Mouse (Mus musculus): Measurements from ENCODE around the gene Lrrk1. TPM values are rescaled to one million over a fixed set of nuclear protein-coding genes. Genes with fewer than 3 reads are reported as not detected.

Gene Lrrk1
- polyA plus RNA-seq, 1 experiment from 2014 or later: 6.9 TPM

- no peak for ATAC-seq (ENCODE audit: low FRiP score, low read depth)
- Histone ChIP-seq H3K9me3 (no peaks in the 10 kb centered on the region), H3K27ac (replicated peaks) (no peak overlapping the region)
These were observed 11.6 kb downstream of the Lrrk1 start for GRCm38 (mm10) chr7:66376560-66376959.

GRCm38 (mm10) chr7:66375736-66376135 is 12.4 kb downstream of the Lrrk1 start:
- no peak overlapping the region for H3K4me2 ChIP-seq (replicated peaks)
- H3K9ac ChIP-seq (replicated peaks): no peak overlapping the region
- H3K27me3 ChIP-seq: no peaks in the 10 kb centered on the region
- H3K27ac ChIP-seq (replicated peaks): no peak overlapping the region
- 88% methylated on average over 4 of the region's 4 CpGs for WGBS
- H3K4me3 ChIP-seq: no peak overlapping the region
- H3K36me3 ChIP-seq: no peaks in the 10 kb centered on the region
- peaks cover 4% of the 10 kb centered on the region; the same call in 1 of the 2 replicates for H3K4me1 ChIP-seq
- H3K9me3 ChIP-seq: no peaks in the 10 kb centered on the region
- no peak for ATAC-seq (ENCODE audit: low FRiP score, low read depth)

More at GRCm38 (mm10) chr7:66376560-66376959, 11.6 kb downstream of the Lrrk1 start:
- Histone ChIP-seq H3K27me3 (no peaks in the 10 kb centered on the region), H3K36me3 (no peaks in the 10 kb centered on the region), H3K9ac (replicated peaks) (no peak overlapping the region), H3K4me2 (replicated peaks) (no peak overlapping the region), H3K4me1 (peaks cover 4% of the 10 kb centered on the region; the same call in 1 of the 2 replicates), H3K4me3 (no peak overlapping the region)
- WGBS: 87% methylated on average over 10 of the region's 10 CpGs

- H3K4me1 ChIP-seq: peaks cover 4% of the 10 kb centered on the region; the same call in 1 of the 2 replicates
- H3K9me3 ChIP-seq: no peaks in the 10 kb centered on the region
- H3K9ac ChIP-seq (replicated peaks): no peak overlapping the region
- H3K4me2 ChIP-seq (replicated peaks): no peak overlapping the region
- H3K27ac ChIP-seq (replicated peaks): no peak overlapping the region
- no peak for ATAC-seq (ENCODE audit: low FRiP score, low read depth)
- H3K27me3 ChIP-seq: no peaks in the 10 kb centered on the region
- no peak overlapping the region for H3K4me3 ChIP-seq
- no peaks in the 10 kb centered on the region for H3K36me3 ChIP-seq
- WGBS: 92% methylated on average over 3 of the region's 3 CpGs
These were observed 14.8 kb downstream of the Lrrk1 start for GRCm38 (mm10) chr7:66373391-66373790.

DNA sequence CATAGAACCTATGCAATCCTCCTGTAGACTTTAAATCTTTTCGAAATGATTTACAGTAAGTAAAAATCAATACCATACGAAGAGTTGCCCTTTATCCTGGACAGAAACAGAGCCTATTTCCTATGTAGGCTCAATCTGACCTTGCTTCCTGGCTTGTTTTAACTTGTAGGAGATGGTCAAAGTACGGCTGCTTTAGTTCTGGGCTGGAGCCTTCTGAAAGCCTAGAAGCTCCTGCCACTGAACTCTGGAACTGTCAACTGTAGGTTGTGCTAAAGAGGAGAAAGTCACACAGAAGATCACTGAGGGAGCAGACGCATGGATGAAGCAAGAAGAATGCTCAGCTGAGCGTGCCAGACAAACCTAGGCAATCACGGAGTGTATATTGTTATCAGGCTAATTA is 17.2 kb downstream of the Lrrk1 start:
- Histone ChIP-seq H3K4me3 (no peak overlapping the region), H3K4me2 (replicated peaks) (no peak overlapping the region), H3K27me3 (no peaks in the 10 kb centered on the region), H3K9ac (replicated peaks) (no peak overlapping the region), H3K36me3 (no peaks in the 10 kb centered on the region), H3K4me1 (no peaks in the 10 kb centered on the region), H3K9me3 (no peaks in the 10 kb centered on the region), H3K27ac (replicated peaks) (no peak overlapping the region)
- WGBS: 90% methylated on average over 6 of the region's 6 CpGs
- ATAC-seq (ENCODE audit: low FRiP score, low read depth): no peak

DNA sequence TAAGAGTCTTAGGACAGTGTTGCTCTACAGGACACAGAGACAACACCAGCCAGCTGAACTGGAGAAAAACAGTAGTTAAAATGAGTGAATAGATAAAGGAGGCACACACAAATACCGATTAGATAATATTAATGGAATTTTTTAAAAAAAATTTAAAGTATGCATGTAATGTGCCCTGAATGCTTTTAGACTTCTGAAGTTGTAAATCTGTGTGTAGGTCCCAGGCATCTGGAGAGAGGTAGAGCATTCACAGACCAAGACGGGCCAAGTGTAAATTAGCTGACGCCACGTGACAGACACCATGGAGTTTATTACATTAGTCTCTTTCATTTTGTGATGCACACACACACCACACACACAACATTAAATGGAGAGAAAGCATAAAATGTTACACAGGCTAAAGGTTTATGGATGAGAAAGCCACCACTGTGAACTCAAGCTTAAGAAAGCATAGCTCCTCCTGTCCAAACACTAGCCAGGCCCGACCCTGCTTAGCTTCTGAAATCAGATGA is 18.2 kb downstream of the Lrrk1 start:
- H3K27me3 ChIP-seq: no peaks in the 10 kb centered on the region
- H3K4me3 ChIP-seq: no peak overlapping the region
- H3K36me3 ChIP-seq: no peaks in the 10 kb centered on the region
- no peaks in the 10 kb centered on the region for H3K4me1 ChIP-seq
- H3K4me2 ChIP-seq (replicated peaks): no peak overlapping the region
- ATAC-seq (ENCODE audit: low FRiP score, low read depth): no peak
- H3K27ac ChIP-seq (replicated peaks): no peak overlapping the region
- 87% methylated on average over 5 of the region's 5 CpGs for WGBS
- H3K9ac ChIP-seq (replicated peaks): no peak overlapping the region
- H3K9me3 ChIP-seq: no peaks in the 10 kb centered on the region

GRCm38 (mm10) chr7:66369071-66369933 is 18.8 kb downstream of the Lrrk1 start:
- Histone ChIP-seq H3K27ac (replicated peaks) (no peak overlapping the region), H3K4me3 (no peak overlapping the region), H3K27me3 (no peaks in the 10 kb centered on the region), H3K36me3 (no peaks in the 10 kb centered on the region), H3K9ac (replicated peaks) (no peak overlapping the region), H3K4me1 (no peaks in the 10 kb centered on the region), H3K4me2 (replicated peaks) (no peak overlapping the region), H3K9me3 (no peaks in the 10 kb centered on the region)
- 74% methylated on average over 5 of the region's 5 CpGs for WGBS
- ATAC-seq (ENCODE audit: low FRiP score, low read depth): no peak

- no peak within 1 kb of the TSS for H3K27ac ChIP-seq (replicated peaks)
- no peaks in the 10 kb centered on the region for H3K4me1 ChIP-seq
- no peak within 1 kb of the TSS for H3K4me2 ChIP-seq (replicated peaks)
- no peaks in the 10 kb centered on the region for H3K27me3 ChIP-seq
- 67% methylated on average over 2 of the region's 2 CpGs for WGBS
- no peaks in the 10 kb centered on the region for H3K36me3 ChIP-seq
- H3K9ac ChIP-seq (replicated peaks): no peak within 1 kb of the TSS
- H3K9me3 ChIP-seq: 0 out of 2 replicates have a peak, but pooled peaks cover 2% of the 10 kb centered on the region
- ATAC-seq (ENCODE audit: low FRiP score, low read depth): no peak
- no peak within 1 kb of the TSS for H3K4me3 ChIP-seq
These were observed 22.2 kb downstream of the Lrrk1 start, which contains the start of gene Gm10974 for GRCm38 (mm10) chr7:66365904-66366303. Gene Gm10974 (plus strand): TSS chr7:66365905.

- H3K27ac ChIP-seq (replicated peaks): no peak overlapping the region
- no peak overlapping the region for H3K4me3 ChIP-seq
- H3K9ac ChIP-seq (replicated peaks): no peak overlapping the region
- 76% methylated on average over 2 of the region's 2 CpGs for WGBS
- H3K4me2 ChIP-seq (replicated peaks): no peak overlapping the region
- H3K4me1 ChIP-seq: no peaks in the 10 kb centered on the region
- 0 out of 2 replicates have a peak, but pooled peaks cover 2% of the 10 kb centered on the region for H3K9me3 ChIP-seq
- ATAC-seq (ENCODE audit: low FRiP score, low read depth): no peak
- H3K36me3 ChIP-seq: no peaks in the 10 kb centered on the region
- H3K27me3 ChIP-seq: no peaks in the 10 kb centered on the region
These were observed 22.7 kb downstream of the Lrrk1 start for GRCm38 (mm10) chr7:66365411-66365810.

GRCm38 (mm10) chr7:66364491-66364890 is 23.7 kb downstream of the Lrrk1 start:
- ATAC-seq (ENCODE audit: low FRiP score, low read depth): no peak
- Histone ChIP-seq H3K9me3 (0 out of 2 replicates have a peak, but pooled peaks cover 2% of the 10 kb centered on the region), H3K4me3 (no peak overlapping the region), H3K9ac (replicated peaks) (no peak overlapping the region), H3K27ac (replicated peaks) (no peak overlapping the region), H3K4me2 (replicated peaks) (no peak overlapping the region), H3K27me3 (no peaks in the 10 kb centered on the region), H3K36me3 (no peaks in the 10 kb centered on the region), H3K4me1 (no peaks in the 10 kb centered on the region)
- WGBS: 95% methylated on average over 11 of the region's 11 CpGs

DNA sequence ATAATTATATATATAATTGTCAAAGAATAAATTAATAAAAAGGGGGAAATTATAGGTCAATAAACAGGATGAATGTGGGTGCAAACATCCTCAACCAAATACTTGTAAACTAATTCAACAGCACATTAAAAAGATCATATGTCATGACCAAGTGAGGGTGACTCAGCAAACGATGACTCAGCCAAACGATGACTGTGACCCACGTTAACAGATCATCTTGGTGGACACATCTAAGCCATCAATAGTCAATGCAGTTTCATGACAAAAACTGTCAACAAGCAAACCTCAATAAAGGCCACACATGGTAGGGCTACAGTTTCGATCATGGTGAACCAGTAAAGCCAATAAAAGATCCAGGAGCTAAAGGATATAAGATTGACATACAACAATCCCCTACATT is 29.1 kb downstream of the Lrrk1 start:
- H3K9ac ChIP-seq (replicated peaks): no peak overlapping the region
- H3K9me3 ChIP-seq: 0 out of 2 replicates have a peak, but pooled peaks cover 2% of the 10 kb centered on the region
- H3K4me2 ChIP-seq (replicated peaks): no peak overlapping the region
- H3K4me3 ChIP-seq: no peak overlapping the region
- no peaks in the 10 kb centered on the region for H3K36me3 ChIP-seq
- H3K4me1 ChIP-seq: no peaks in the 10 kb centered on the region
- WGBS: 93% methylated on average over 4 of the region's 4 CpGs
- no peak overlapping the region for H3K27ac ChIP-seq (replicated peaks)
- ATAC-seq (ENCODE audit: low FRiP score, low read depth): no peak
- no peaks in the 10 kb centered on the region for H3K27me3 ChIP-seq

- WGBS: 90% methylated on average over 3 of the region's 3 CpGs
- Histone ChIP-seq H3K27me3 (no peaks in the 10 kb centered on the region), H3K4me1 (no peaks in the 10 kb centered on the region), H3K9me3 (0 out of 2 replicates have a peak, but pooled peaks cover 2% of the 10 kb centered on the region), H3K9ac (replicated peaks) (no peak overlapping the region), H3K4me3 (no peak overlapping the region), H3K4me2 (replicated peaks) (no peak overlapping the region), H3K36me3 (no peaks in the 10 kb centered on the region), H3K27ac (replicated peaks) (no peak overlapping the region)
- ATAC-seq (ENCODE audit: low FRiP score, low read depth): no peak
These were observed 29.7 kb downstream of the Lrrk1 start for GRCm38 (mm10) chr7:66358461-66358860.

DNA sequence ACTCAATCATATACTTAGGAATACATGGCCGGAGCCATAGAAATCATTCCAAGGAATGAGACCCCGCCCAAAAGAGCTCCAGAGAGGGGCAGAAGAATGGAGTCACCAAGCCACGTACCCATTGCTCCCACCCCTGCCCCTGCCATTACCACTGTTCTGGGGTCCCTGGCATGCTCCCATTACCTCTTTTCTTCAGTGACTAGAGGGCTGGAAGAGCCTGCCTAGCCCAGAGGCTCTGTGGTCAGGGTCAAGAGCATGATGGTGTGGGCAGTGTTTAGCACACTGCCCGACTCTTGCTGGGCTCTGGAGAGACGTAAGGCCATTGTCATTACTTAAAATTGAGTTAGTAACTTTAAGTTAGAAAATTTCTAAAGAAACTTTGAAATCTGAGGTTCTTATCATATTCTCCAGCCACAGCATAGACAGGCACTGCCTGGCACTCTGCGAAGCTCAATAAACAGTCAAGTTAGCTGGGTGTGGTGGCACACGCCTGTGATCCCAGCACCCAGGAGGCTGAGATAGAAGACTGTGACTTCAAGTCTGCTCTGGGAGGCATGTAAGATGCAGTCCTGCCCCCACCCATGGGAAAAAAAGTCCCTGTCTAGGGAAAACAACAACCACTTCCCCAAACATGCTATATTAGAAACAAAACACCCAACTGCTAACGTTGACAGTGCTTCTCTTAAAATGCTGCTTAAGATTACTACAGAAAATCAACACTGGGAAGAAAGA is 32.2 kb downstream of the Lrrk1 start:
- WGBS: 93% methylated on average over 8 of the region's 8 CpGs
- ATAC-seq (ENCODE audit: low FRiP score, low read depth): no peak

More for the DNA sequence above, 32.2 kb downstream of the Lrrk1 start:
- no peak overlapping the region for H3K9ac ChIP-seq (replicated peaks)
- H3K4me3 ChIP-seq: no peak overlapping the region
- no peak overlapping the region for H3K4me2 ChIP-seq (replicated peaks)
- H3K36me3 ChIP-seq: no peaks in the 10 kb centered on the region
- no peaks in the 10 kb centered on the region for H3K27me3 ChIP-seq
- no peak overlapping the region for H3K27ac ChIP-seq (replicated peaks)
- H3K4me1 ChIP-seq: no peaks in the 10 kb centered on the region
- no peaks in the 10 kb centered on the region for H3K9me3 ChIP-seq

Data from midbrain, embryonic 12.5 days (tissue).